Mouse (Mus musculus) liver, embryonic 12.5 days (tissue): ENCODE measurements around the gene Thrsp. TPM values are rescaled to one million over a fixed set of nuclear protein-coding genes. Genes with fewer than 3 reads are reported as not detected.
A peak's percentile ranks its signal among the peaks of the same experiment; 100 is the strongest.

Experiments
- ATAC-seq: fragments of 200-750 bp; cut with Nextera tagmentation; 2 replicates; pipeline ENCODE4 v1.8.0; 2017; ENCODE audit warnings: moderate number of reproducible peaks, mild to moderate bottlenecking, moderate library complexity
- H3K27ac ChIP-seq: fragments of 300-500 bp; sonication (generic); 2 replicates; pipeline ENCODE4 v1.5.1; 2016; ENCODE audit warnings: mild to moderate bottlenecking
- H3K27me3 ChIP-seq: fragments of 300-500 bp; sonication (generic); replicated peaks from 2 replicates; pipeline ENCODE4 v1.6.1; 2016; ENCODE audit warnings: mild to moderate bottlenecking, moderate library complexity
- H3K36me3 ChIP-seq: fragments of 300-500 bp; sonication (generic); 2 replicates; pipeline ENCODE4 v1.6.1; 2016; ENCODE audit warnings: mild to moderate bottlenecking, moderate library complexity
- H3K4me1 ChIP-seq: fragments of 300-500 bp; sonication (generic); 2 replicates; pipeline ENCODE4 v1.6.1; 2016
- H3K4me2 ChIP-seq: fragments of 300-500 bp; sonication (generic); 2 replicates; pipeline ENCODE4 v1.6.1; 2016; ENCODE audit warnings: mild to moderate bottlenecking, moderate library complexity
- H3K4me3 ChIP-seq: fragments of 300-500 bp; sonication (generic); 2 replicates; pipeline ENCODE4 v1.5.1; 2016; ENCODE audit warnings: mild to moderate bottlenecking, moderate library complexity
- H3K9ac ChIP-seq: fragments of 300-500 bp; sonication (generic); 2 replicates; pipeline ENCODE4 v1.6.1; 2016; ENCODE audit warnings: mild to moderate bottlenecking, moderate library complexity
- H3K9me3 ChIP-seq: fragments of 300-500 bp; sonication (generic); replicated peaks from 2 replicates; pipeline ENCODE4 v1.6.1; 2016; ENCODE audit warnings: mild to moderate bottlenecking, moderate library complexity
- WGBS: fragments of 180-500 bp; shearing (Covaris S2); methylation state at CpG from one replicate; pipeline ENCODE4 v1.1.7; 2016; ENCODE audit not compliant: insufficient replicate concordance; 5-methylcytosine and 5-hydroxymethylcytosine counted together
- polyA plus RNA-seq: library from polyadenylated mRNA; unstranded; fragments of >200 nt; fragmentation: Nextera tagmentation; extraction: Ambion mirVana; gene quantifications from 2 replicates; pipeline ENCODE4 v1.2.1, GENCODE M21; 2016

Gene Thrsp
- polyA plus RNA-seq, 1 experiment from 2014 or later, result not detected

- H3K27me3 ChIP-seq, result no peaks in the 10 kb centered on the region
- no peaks in the 10 kb centered on the region for H3K9me3 ChIP-seq
- WGBS, result 54% methylated on average over 9 of the region's 9 CpGs
These were observed 2.4 kb downstream of the Thrsp start for GRCm38 (mm10) chr7:97414915-97415687.

DNA sequence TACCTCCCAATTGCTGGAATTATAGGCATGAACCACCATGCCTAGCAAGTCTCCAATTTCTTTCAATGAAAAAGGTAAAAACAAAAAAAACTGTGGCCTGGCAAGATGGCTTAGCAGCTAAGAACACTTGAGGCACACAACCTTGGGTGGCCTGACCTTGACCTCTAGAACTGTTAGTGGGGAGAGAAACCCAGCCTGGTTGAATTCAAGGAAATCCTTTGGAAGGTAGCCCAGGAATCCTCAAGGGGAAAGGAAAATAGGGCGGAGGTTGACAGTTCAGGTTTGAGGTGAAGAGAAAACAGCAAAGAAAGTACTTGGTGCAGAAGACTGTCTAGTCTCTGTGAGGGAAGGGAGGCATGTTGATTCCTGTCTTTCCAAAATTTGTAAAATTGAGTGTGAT is 3.1 kb downstream of the Thrsp start:
- 81% methylated on average over 1 of the region's 1 CpGs for WGBS
- H3K27ac ChIP-seq, result no peak overlapping the region
- peaks cover 27% of the 10 kb centered on the region for H3K36me3 ChIP-seq

More at GRCm38 (mm10) chr7:97414915-97415687, 2.4 kb downstream of the Thrsp start:
- Histone ChIP-seq H3K36me3 (peaks cover 20% of the 10 kb centered on the region), H3K4me2 (no peak overlapping the region), H3K9ac (no peak overlapping the region), H3K4me3 (no peak overlapping the region), H3K4me1 (0 out of 2 replicates have a peak, but pooled peaks cover 12% of the 10 kb centered on the region), H3K27ac (no peak overlapping the region)
- 0 out of 2 replicates have a peak, but pooled peaks have one; percentile 25 for ATAC-seq

GRCm38 (mm10) chr7:97413981-97414380 is 3.5 kb downstream of the Thrsp start:
- no peak overlapping the region for H3K27ac ChIP-seq
- H3K4me2 ChIP-seq, result no peak overlapping the region
- H3K27me3 ChIP-seq, result no peaks in the 10 kb centered on the region
- ATAC-seq, result no peak
- 0 out of 2 replicates have a peak, but pooled peaks cover 12% of the 10 kb centered on the region for H3K4me1 ChIP-seq
- H3K9ac ChIP-seq, result no peak overlapping the region
- no peak overlapping the region for H3K4me3 ChIP-seq
- H3K9me3 ChIP-seq, result no peaks in the 10 kb centered on the region
- peaks cover 32% of the 10 kb centered on the region for H3K36me3 ChIP-seq
- WGBS, result 67% methylated on average over 1 of the region's 1 CpGs

More for the DNA sequence above, 3.1 kb downstream of the Thrsp start:
- ATAC-seq, result no peak
- 0 out of 2 replicates have a peak, but pooled peaks cover 12% of the 10 kb centered on the region for H3K4me1 ChIP-seq
- no peak overlapping the region for H3K4me3 ChIP-seq
- no peaks in the 10 kb centered on the region for H3K9me3 ChIP-seq
- H3K4me2 ChIP-seq, result no peak overlapping the region
- H3K9ac ChIP-seq, result no peak overlapping the region
- no peaks in the 10 kb centered on the region for H3K27me3 ChIP-seq

GRCm38 (mm10) chr7:97411575-97411974 is 6.0 kb downstream of the Thrsp start:
- no peaks in the 10 kb centered on the region for H3K9me3 ChIP-seq
- 0 out of 2 replicates have a peak, but pooled peaks cover 12% of the 10 kb centered on the region for H3K4me1 ChIP-seq
- 70% methylated on average over 3 of the region's 3 CpGs for WGBS
- no peak overlapping the region for H3K4me2 ChIP-seq
- H3K9ac ChIP-seq, result no peak overlapping the region
- no peak overlapping the region for H3K4me3 ChIP-seq
- no peak overlapping the region for H3K27ac ChIP-seq
- H3K27me3 ChIP-seq, result no peaks in the 10 kb centered on the region
- no peak for ATAC-seq
- H3K36me3 ChIP-seq, result peaks cover 54% of the 10 kb centered on the region

DNA sequence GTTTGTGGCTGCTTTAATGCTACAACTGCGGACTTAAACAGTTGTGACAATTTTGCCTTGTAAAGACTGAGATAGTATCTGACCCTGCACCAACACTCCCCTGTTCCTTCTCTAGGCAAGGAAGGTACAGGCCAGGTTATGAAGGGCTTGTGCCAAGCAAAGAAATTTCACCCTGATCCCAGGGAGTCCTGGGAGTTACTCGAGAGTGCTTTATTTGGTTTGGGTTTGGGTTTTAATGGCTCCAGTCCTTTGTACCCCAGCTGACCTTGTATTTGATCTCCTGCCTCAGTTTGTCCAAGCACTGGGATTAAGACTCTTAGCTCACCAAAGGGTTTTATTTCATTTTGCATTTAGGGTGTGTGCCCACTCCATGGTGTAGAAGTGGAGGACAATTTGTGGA is 6.4 kb downstream of the Thrsp start:
- no peak overlapping the region for H3K4me3 ChIP-seq
- no peak overlapping the region for H3K9ac ChIP-seq
- H3K36me3 ChIP-seq, result peaks cover 57% of the 10 kb centered on the region
- no peak overlapping the region for H3K4me2 ChIP-seq
- H3K9me3 ChIP-seq, result no peaks in the 10 kb centered on the region
- 0 out of 2 replicates have a peak, but pooled peaks cover 12% of the 10 kb centered on the region for H3K4me1 ChIP-seq
- ATAC-seq, result no peak
- WGBS, result 86% methylated on average over 2 of the region's 2 CpGs
- H3K27ac ChIP-seq, result no peak overlapping the region
- H3K27me3 ChIP-seq, result no peaks in the 10 kb centered on the region

- WGBS, result 87% methylated on average over 10 of the region's 10 CpGs
- H3K4me3 ChIP-seq, result no peak overlapping the region
- H3K36me3 ChIP-seq, result peaks cover 78% of the 10 kb centered on the region
- no peaks in the 10 kb centered on the region; the same call in 1 of the 2 replicates for H3K9me3 ChIP-seq
- no peak overlapping the region for H3K27ac ChIP-seq
- no peak for ATAC-seq
- peaks cover 1% of the 10 kb centered on the region; the same call in 1 of the 2 replicates for H3K4me1 ChIP-seq
- H3K27me3 ChIP-seq, result no peaks in the 10 kb centered on the region
- no peak overlapping the region for H3K4me2 ChIP-seq
- no peak overlapping the region for H3K9ac ChIP-seq
These were observed 10.4 kb downstream of the Thrsp start for GRCm38 (mm10) chr7:97407145-97407544.

GRCm38 (mm10) chr7:97399960-97400715 is 17.4 kb downstream of the Thrsp start, which contains the start of gene Ndufc2:
Ndufc2 (plus strand) TSS chr7:97400003.
- peak within 1 kb of the TSS; percentile 88 for H3K4me2 ChIP-seq
- WGBS, result under 1% methylated on average over 54 of the region's 54 CpGs
- peaks cover 26% of the 10 kb centered on the region for H3K36me3 ChIP-seq
- H3K27ac ChIP-seq, result peak within 1 kb of the TSS; percentile 80
- no peaks in the 10 kb centered on the region; the same call in 1 of the 2 replicates for H3K9me3 ChIP-seq
- H3K4me3 ChIP-seq, result peak within 1 kb of the TSS; percentile 90
- ATAC-seq, result peak; percentile 89
- peak within 1 kb of the TSS; percentile 93 for H3K9ac ChIP-seq
- no peaks in the 10 kb centered on the region for H3K27me3 ChIP-seq
- H3K4me1 ChIP-seq, result peaks cover 28% of the 10 kb centered on the region

DNA sequence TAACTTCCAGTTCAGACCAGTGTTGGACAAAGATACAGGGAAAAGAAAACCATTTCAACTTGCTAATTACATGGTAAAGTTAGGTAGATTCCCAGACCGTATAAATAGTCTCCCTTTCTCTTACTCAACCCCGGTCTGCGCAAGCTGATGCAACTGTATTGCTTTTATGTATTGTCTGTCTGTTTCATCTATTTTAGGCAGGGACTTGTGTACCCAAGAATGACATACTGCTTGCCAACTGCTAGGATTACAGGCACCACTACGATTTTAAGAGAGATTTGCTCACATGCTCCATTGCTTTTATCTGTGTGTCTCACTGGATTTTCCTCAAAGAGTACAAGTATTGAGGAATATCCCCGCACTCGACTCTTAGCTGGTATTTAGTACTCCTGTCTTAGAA is 18.6 kb downstream of the Thrsp start:
- Histone ChIP-seq H3K27me3 (no peaks in the 10 kb centered on the region), H3K4me2 (no peak overlapping the region), H3K36me3 (peaks cover 23% of the 10 kb centered on the region), H3K27ac (no peak overlapping the region), H3K4me1 (peaks cover 28% of the 10 kb centered on the region), H3K4me3 (no peak overlapping the region), H3K9me3 (no peaks in the 10 kb centered on the region; the same call in 1 of the 2 replicates), H3K9ac (no peak overlapping the region)
- WGBS, result 82% methylated on average over 6 of the region's 6 CpGs
- no peak for ATAC-seq

DNA sequence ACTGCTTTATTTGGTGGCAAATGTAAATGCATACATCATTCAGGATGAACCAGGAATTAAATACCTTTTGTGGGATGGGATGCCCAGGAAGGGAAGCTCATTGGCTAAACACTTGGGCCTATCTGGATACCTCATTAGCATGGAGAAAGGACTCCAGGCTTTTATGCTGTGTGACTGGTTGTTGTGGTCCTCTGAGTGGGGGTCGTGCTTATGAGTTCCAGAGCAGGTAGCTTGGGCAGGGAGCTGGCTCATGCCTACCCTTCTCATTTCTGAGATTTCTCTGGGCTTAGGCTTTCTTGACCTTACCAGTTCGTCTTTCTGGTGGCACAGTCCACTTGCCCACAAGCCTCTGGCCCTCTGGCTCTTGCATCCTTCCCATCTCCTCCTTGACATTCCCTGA is 23.2 kb downstream of the Thrsp start:
- H3K36me3 ChIP-seq, result peaks cover 41% of the 10 kb centered on the region
- peaks cover 2% of the 10 kb centered on the region for H3K4me1 ChIP-seq
- no peak overlapping the region for H3K4me2 ChIP-seq
- H3K9ac ChIP-seq, result no peak overlapping the region
- no peaks in the 10 kb centered on the region for H3K9me3 ChIP-seq
- no peak overlapping the region for H3K27ac ChIP-seq
- no peaks in the 10 kb centered on the region for H3K27me3 ChIP-seq
- no peak for ATAC-seq
- H3K4me3 ChIP-seq, result no peak overlapping the region
- 64% methylated on average over 2 of the region's 2 CpGs for WGBS

GRCm38 (mm10) chr7:97392079-97392445 is 25.5 kb downstream of the Thrsp start:
- no peak overlapping the region for H3K9ac ChIP-seq
- no peak overlapping the region for H3K4me2 ChIP-seq
- H3K9me3 ChIP-seq, result no peaks in the 10 kb centered on the region
- peaks cover 64% of the 10 kb centered on the region for H3K36me3 ChIP-seq
- 83% methylated on average over 6 of the region's 6 CpGs for WGBS
- ATAC-seq, result no peak
- H3K27me3 ChIP-seq, result no peaks in the 10 kb centered on the region
- H3K4me1 ChIP-seq, result no peaks in the 10 kb centered on the region
- H3K4me3 ChIP-seq, result no peak overlapping the region
- H3K27ac ChIP-seq, result no peak overlapping the region

- Histone ChIP-seq H3K9ac (no peak overlapping the region), H3K4me2 (no peak overlapping the region), H3K9me3 (no peaks in the 10 kb centered on the region), H3K27me3 (no peaks in the 10 kb centered on the region), H3K4me1 (no peaks in the 10 kb centered on the region), H3K4me3 (no peak overlapping the region), H3K27ac (no peak overlapping the region), H3K36me3 (peaks cover 70% of the 10 kb centered on the region)
- WGBS, result 79% methylated on average over 13 of the region's 13 CpGs
- no peak for ATAC-seq
These were observed 26.0 kb downstream of the Thrsp start for GRCm38 (mm10) chr7:97391293-97392078.
